Mouse (Mus musculus): Measurements from ENCODE around the gene Ipo8. TPM values are rescaled to one million over a fixed set of nuclear protein-coding genes. Genes with fewer than 3 reads are reported as not detected.

The Ipo8 gene
- total RNA-seq, 2 experiments from 2014 or later, result 38.6 to 38.8 TPM

GRCm38 (mm10) chr6:148761967-148762712 is 69.1 kb downstream of the Ipo8 start:
- intact Hi-C loops (cut with DNase I), result no loop called here
- DNase-seq (ENCODE audit: low spot score in 2 of 2), result no peak

DNA sequence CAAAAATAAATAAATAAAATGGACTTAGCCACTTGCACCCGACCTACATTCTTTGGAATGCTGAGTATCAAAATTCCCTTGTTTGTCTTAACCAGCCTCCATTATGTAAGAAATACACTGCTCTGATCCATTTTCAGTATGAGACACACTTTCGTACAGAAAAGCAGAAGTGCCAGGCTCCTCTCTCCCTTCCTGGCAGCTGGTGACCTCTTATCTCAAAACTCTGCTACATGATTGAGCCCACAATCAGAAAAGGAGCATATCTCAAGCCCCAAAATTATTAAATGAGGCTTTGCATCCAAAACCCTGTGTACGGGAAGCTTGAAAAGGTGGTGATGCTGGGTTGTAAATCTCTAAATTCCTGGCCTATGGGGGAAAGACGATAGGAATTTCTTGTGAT is 69.8 kb downstream of the Ipo8 start:
- DNase-seq (ENCODE audit: low spot score in 2 of 2), result no peak
- intact Hi-C loops (cut with DNase I), result no loop called here

DNA sequence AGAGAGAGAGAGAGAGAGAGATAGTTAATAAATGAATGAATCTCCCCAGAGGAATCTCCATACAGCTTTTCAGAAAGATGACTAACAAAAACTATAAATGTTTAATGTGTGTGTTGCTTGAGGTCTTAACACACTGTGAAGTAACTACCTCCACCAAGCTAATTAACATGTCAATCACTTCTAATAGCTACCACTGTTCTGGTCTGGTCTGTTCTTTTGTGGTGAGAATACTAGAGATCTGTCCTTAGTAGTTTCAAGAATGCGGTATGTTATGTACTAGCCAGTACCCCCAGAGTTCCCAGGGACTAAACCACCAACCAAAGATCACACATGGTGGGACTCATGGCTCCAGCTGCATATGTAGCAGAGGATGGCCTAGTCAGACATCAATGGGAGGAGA is 74.7 kb downstream of the Ipo8 start:
- no peak for DNase-seq (ENCODE audit: low spot score in 2 of 2)
- intact Hi-C loops (cut with DNase I), result loop anchor here (10.0 kb wide), 1 partner anchor 512 kb away; no protein-coding TSS in a partner anchor

- peak; percentile 20 to 62 for DNase-seq (ENCODE audit: low spot score in 2 of 2)
- intact Hi-C loops (cut with DNase I), result loop anchor here (5.0 to 10.0 kb wide), 3 partner anchors 309 to 539 kb away; partner anchors contain the start of genes Ergic2 and Tmtc1
Measured at GRCm38 (mm10) chr6:148751400-148751799, 79.9 kb downstream of the Ipo8 start.

DNA sequence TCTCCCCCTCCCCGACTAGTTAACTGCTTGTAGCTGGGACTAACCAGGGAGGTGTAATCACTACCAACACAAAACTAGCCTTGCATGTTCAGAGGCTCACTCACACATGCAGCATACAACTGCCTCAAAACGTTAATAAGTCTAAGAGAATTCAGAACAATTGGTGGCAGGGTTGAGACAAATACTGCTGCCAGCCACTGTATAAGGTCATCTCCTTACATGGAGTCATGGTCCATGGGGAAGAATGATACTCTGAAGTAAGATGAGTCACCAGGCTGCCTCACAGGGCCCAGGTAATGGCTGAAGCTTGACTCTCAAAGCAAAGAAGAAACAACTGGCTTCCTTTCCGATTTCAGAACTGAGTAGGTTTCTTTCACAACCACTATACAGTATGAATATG is 81.1 kb downstream of the Ipo8 start:
- intact Hi-C loops (cut with DNase I), result loop anchor here (5.0 to 10.0 kb wide), 3 partner anchors 308 to 538 kb away; partner anchors contain the start of genes Ergic2 and Tmtc1

GRCm38 (mm10) chr6:148740521-148741226 is 90.6 kb downstream of the Ipo8 start:
- DNase-seq (ENCODE audit: low spot score in 2 of 2), result peak; percentile 12 to 23
- intact Hi-C loops (cut with DNase I), result no loop called here

More for the DNA sequence above, 81.1 kb downstream of the Ipo8 start:
- no peak for DNase-seq (ENCODE audit: low spot score in 2 of 2)

- no peak for DNase-seq (ENCODE audit: low spot score in 2 of 2)
- intact Hi-C loops (cut with DNase I), result no loop called here
Measured at GRCm38 (mm10) chr6:148736390-148736789, 94.9 kb downstream of the Ipo8 start.

DNA sequence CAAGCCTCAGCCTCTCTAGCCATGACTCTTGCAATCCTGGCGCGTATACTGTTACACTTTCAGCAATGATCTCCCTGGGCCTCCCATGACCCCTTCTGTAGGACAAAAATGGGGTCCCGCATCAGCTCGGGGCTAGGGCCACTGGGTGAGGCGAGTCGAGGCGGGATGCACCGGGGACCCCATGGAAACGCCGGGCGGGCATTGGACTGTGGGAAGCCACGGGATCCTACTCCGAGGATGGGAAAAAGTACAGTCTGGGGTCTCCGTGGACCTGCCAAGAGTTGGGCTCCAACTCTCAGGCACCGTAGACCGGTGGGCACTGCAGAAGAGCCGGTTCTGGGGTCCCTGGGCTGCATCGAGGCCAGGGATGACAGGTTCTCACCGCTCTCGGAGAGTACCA is 97.3 kb downstream of the Ipo8 start:
- no peak for DNase-seq (ENCODE audit: low spot score in 2 of 2)
- intact Hi-C loops (cut with DNase I), result no loop called here

GRCm38 (mm10) chr6:148732920-148733319 is 98.3 kb downstream of the Ipo8 start:
- intact Hi-C loops (cut with DNase I), result no loop called here
- DNase-seq (ENCODE audit: low spot score in 2 of 2), result no peak

GRCm38 (mm10) chr6:148728571-148728970 is 102.7 kb downstream of the Ipo8 start:
- DNase-seq (ENCODE audit: low spot score in 2 of 2), result no peak
- intact Hi-C loops (cut with DNase I), result no loop called here

DNA sequence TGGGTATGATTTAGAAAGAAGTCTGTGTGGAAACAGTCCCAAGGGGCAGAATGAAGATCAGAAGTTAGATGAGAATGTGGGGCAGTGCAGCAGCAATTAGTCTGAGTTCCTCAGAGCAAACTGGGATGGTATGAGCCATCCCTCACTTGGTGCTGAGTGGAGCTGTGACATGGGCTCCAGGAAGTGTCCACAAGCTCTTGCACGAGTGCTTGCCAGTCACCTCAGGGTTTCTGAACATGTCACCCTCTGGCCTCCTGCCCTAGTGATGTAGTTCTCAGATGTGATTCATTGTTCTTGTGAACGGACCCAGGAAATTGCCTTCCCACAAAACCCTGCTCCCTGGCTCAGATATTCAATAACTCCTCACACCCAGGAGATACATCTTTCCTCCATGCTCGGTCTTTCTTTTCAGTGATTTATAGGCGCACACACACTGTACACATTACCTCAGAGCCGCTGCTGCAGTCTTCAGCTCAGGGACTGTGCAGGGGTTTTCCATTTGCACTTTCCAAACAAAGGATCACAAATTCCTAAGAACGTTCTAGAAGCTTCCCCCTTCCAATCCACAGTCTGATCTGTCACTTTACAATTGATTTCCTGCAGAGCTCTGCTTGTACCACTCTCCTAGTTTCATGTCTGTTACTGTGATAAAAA is 103.3 kb downstream of the Ipo8 start:
- intact Hi-C loops (cut with DNase I), result no loop called here
- DNase-seq (ENCODE audit: low spot score in 2 of 2), result no peak

DNA sequence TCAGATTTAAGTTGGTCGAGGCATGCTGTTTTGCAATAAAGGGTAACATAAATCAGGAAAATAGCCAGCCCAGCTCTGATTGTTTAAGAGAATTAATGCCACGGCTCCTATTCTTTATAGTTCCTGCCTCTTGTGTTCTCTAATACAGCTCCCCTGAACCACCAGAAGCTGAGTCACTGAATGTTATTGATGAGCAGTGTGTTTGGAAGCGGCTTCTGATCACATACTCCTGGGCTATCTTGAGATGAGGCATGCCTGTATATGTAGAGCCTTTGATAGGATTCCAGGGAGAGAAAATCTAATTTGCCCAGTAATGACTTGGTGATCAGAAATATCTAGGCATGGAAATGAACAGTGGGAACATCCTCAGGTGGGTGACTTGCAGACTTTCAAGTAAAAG is 106.8 kb downstream of the Ipo8 start:
- intact Hi-C loops (cut with DNase I), result no loop called here

More for the DNA sequence above, 106.8 kb downstream of the Ipo8 start:
- no peak for DNase-seq (ENCODE audit: low spot score in 2 of 2)

Other genes with a start within 250 kb of the Ipo8 start
- gene Caprin2, start 64.8 kb upstream of the Ipo8 start, total RNA-seq (2021), result 1 to 10 TPM; 6.3 to 7.5 TPM
- 1 to 10 TPM; 3.1 to 3.8 TPM for gene Sinhcaf, start 115.0 kb upstream of the Ipo8 start, total RNA-seq (2021)